Mouse (Mus musculus): ENCODE measurements at regions not wholly inside any gene's neighbourhood (a gene's known extent, or its start where the extent isn't known, plus 50 kb on each side); places are given as distances from the start of the nearest gene placed in this dataset.

GRCm38 (mm10) chr15:59879311-59879710 lies 137.1 kb downstream of the 4933412E24Rik start:
- TF ChIP-seq GATA1 (IDR thresholded peaks at IDR 0.05; ENCODE audit: low read depth, low read length), result no peak
- TF ChIP-seq NELFE (IDR thresholded peaks at IDR 0.05; ENCODE audit: low read depth, low read length), result no peak
- no peak for TF ChIP-seq SIN3A (IDR thresholded peaks at IDR 0.05; ENCODE audit: low read length)
- TF ChIP-seq USF2 (IDR thresholded peaks at IDR 0.05; ENCODE audit: borderline replicate concordance in 1 of 2, insufficient read depth in 1 of 2, low read depth in 1 of 2, low read length in 2 of 2), result no peak
- TF ChIP-seq POLR2A (IDR thresholded peaks at IDR 0.05; ENCODE audit: control insufficient read depth in 1 of 2, insufficient read depth in 1 of 2, low read depth in 1 of 2, low read length in 2 of 2, poor library complexity in 1 of 2), result no peak
- TF ChIP-seq CHD2 (IDR thresholded peaks at IDR 0.05; ENCODE audit: low read length), result no peak
- TF ChIP-seq EP300 (IDR thresholded peaks at IDR 0.05; ENCODE audit: low read depth in 1 of 2, low read length in 2 of 2), result no peak
- TF ChIP-seq JUND (IDR thresholded peaks at IDR 0.05; ENCODE audit: low read depth, low read length), result no peak
- TF ChIP-seq CTCF (IDR thresholded peaks at IDR 0.05 in 2 of 3, conservative IDR thresholded peaks at IDR 0.05 in 1 of 3; ENCODE audit: control insufficient read depth in 1 of 3, insufficient read depth in 1 of 3, low read depth in 2 of 3, low read length in 3 of 3, poor library complexity in 1 of 3, severe bottlenecking in 1 of 3), result no peak
- no peak for TF ChIP-seq TAL1 (IDR thresholded peaks at IDR 0.05; ENCODE audit: low read length)
- no peak for TF ChIP-seq USF1 (IDR thresholded peaks at IDR 0.05; ENCODE audit: low read depth, low read length)
- no peak for TF ChIP-seq NRF1 (IDR thresholded peaks at IDR 0.05; ENCODE audit: insufficient read depth, low read depth, low read length, poor library complexity, severe bottlenecking)
- TF ChIP-seq BHLHE40 (IDR thresholded peaks at IDR 0.05; ENCODE audit: borderline replicate concordance, low read depth, low read length), result no peak

Data from MEL (cell line).